Mouse (Mus musculus): ENCODE results near the gene Pcbd2. TPM values are rescaled to one million over a fixed set of nuclear protein-coding genes. Genes with fewer than 3 reads are reported as not detected.

Pcbd2 gene
- polyA plus RNA-seq, 1 experiment from 2014 or later, result 16.3 TPM

- no peak for ATAC-seq
- Histone ChIP-seq H3K4me2 (ENCODE audit: low read length) (no peak overlapping the region), H3K27me3 (replicated peaks; ENCODE audit: control insufficient read depth, insufficient read depth, low read length) (no peaks in the 10 kb centered on the region), H3K4me3 (replicated peaks; ENCODE audit: low read length) (no peak overlapping the region), H3K27ac (ENCODE audit: low read length) (no peak overlapping the region), H3K36me3 (ENCODE audit: control insufficient read depth, insufficient read depth) (no peaks in the 10 kb centered on the region), H3K9ac (replicated peaks; ENCODE audit: low read depth, low read length) (no peak overlapping the region), H3K4me1 (replicated peaks; ENCODE audit: control insufficient read depth, insufficient read depth, low read length) (no peaks in the 10 kb centered on the region), H3K9me3 (ENCODE audit: control insufficient read depth, low read length) (no peaks in the 10 kb centered on the region)
- 73% methylated on average over 5 of the region's 5 CpGs for WGBS
Measured at GRCm38 (mm10) chr13:55810947-55811346, 83.8 kb downstream of the Pcbd2 start.

GRCm38 (mm10) chr13:55813490-55814016 lies 86.4 kb downstream of the Pcbd2 start:
- WGBS, result 55% methylated on average over 5 of the region's 5 CpGs
- no peak overlapping the region for H3K9ac ChIP-seq (replicated peaks; ENCODE audit: low read depth, low read length)
- no peak overlapping the region for H3K4me2 ChIP-seq (ENCODE audit: low read length)
- ATAC-seq, result no peak
- no peak overlapping the region for H3K4me3 ChIP-seq (replicated peaks; ENCODE audit: low read length)
- no peaks in the 10 kb centered on the region for H3K36me3 ChIP-seq (ENCODE audit: control insufficient read depth, insufficient read depth)
- no peaks in the 10 kb centered on the region for H3K27me3 ChIP-seq (replicated peaks; ENCODE audit: control insufficient read depth, insufficient read depth, low read length)
- 0 out of 2 replicates have a peak, but pooled peaks cover 3% of the 10 kb centered on the region for H3K4me1 ChIP-seq (replicated peaks; ENCODE audit: control insufficient read depth, insufficient read depth, low read length)
- no peaks in the 10 kb centered on the region for H3K9me3 ChIP-seq (ENCODE audit: control insufficient read depth, low read length)
- H3K27ac ChIP-seq (ENCODE audit: low read length), result no peak overlapping the region

DNA sequence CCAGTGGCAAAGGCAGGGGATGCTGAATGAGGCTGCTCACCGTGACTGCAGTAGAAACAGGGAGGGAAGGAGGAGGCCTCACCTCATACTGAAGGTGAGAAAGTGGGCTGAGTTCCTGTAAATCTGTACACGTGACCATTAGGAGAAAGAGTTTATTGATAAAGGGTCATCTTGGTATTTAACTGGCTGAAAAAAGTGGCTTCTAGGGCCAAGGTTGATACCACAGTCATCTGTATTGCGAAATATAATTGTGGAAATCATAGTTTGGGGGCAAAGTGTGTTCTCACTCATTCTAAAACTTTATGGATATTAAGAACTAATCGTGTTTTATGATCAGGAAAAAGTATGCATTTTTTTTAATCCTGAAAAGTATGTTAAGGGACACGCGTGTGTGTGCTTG lies 87.7 kb downstream of the Pcbd2 start:
- H3K9ac ChIP-seq (replicated peaks; ENCODE audit: low read depth, low read length), result no peak overlapping the region
- no peak overlapping the region for H3K4me2 ChIP-seq (ENCODE audit: low read length)
- no peak overlapping the region for H3K4me3 ChIP-seq (replicated peaks; ENCODE audit: low read length)
- no peaks in the 10 kb centered on the region for H3K27me3 ChIP-seq (replicated peaks; ENCODE audit: control insufficient read depth, insufficient read depth, low read length)
- H3K36me3 ChIP-seq (ENCODE audit: control insufficient read depth, insufficient read depth), result no peaks in the 10 kb centered on the region
- WGBS, result 86% methylated on average over 6 of the region's 6 CpGs
- no peaks in the 10 kb centered on the region for H3K9me3 ChIP-seq (ENCODE audit: control insufficient read depth, low read length)
- no peak overlapping the region for H3K27ac ChIP-seq (ENCODE audit: low read length)
- H3K4me1 ChIP-seq (replicated peaks; ENCODE audit: control insufficient read depth, insufficient read depth, low read length), result 0 out of 2 replicates have a peak, but pooled peaks cover 3% of the 10 kb centered on the region
- ATAC-seq, result no peak

DNA sequence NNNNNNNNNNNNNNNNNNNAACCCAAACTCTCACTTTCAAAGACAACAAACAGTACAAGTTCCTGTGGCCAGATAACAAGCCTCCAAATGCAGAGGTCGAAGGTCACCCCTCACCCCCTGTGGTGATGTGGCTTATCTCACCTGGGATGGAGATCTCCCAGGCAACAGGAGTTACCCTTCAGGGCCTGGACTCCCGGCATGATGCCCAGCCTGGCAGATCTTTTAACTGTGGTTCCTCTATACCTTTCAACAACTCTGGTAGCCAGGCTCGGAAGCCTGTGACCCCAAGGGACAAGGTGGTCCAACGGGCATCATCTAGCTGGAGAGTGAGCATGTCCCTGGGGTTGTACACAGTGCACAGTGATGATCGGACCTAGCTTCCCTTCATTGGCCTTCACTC lies 95.3 kb downstream of the Pcbd2 start:
- peaks cover 44% of the 10 kb centered on the region for H3K27me3 ChIP-seq (replicated peaks; ENCODE audit: control insufficient read depth, insufficient read depth, low read length)
- no peak overlapping the region for H3K4me3 ChIP-seq (replicated peaks; ENCODE audit: low read length)
- no peak for ATAC-seq
- 55% methylated on average over 5 of the region's 5 CpGs for WGBS
- H3K4me2 ChIP-seq (ENCODE audit: low read length), result no peak overlapping the region
- no peaks in the 10 kb centered on the region for H3K9me3 ChIP-seq (ENCODE audit: control insufficient read depth, low read length)
- no peak overlapping the region for H3K9ac ChIP-seq (replicated peaks; ENCODE audit: low read depth, low read length)
- H3K36me3 ChIP-seq (ENCODE audit: control insufficient read depth, insufficient read depth), result no peaks in the 10 kb centered on the region
- H3K4me1 ChIP-seq (replicated peaks; ENCODE audit: control insufficient read depth, insufficient read depth, low read length), result peaks cover 9% of the 10 kb centered on the region; the same call in 1 of the 2 replicates
- H3K27ac ChIP-seq (ENCODE audit: low read length), result no peak overlapping the region

DNA sequence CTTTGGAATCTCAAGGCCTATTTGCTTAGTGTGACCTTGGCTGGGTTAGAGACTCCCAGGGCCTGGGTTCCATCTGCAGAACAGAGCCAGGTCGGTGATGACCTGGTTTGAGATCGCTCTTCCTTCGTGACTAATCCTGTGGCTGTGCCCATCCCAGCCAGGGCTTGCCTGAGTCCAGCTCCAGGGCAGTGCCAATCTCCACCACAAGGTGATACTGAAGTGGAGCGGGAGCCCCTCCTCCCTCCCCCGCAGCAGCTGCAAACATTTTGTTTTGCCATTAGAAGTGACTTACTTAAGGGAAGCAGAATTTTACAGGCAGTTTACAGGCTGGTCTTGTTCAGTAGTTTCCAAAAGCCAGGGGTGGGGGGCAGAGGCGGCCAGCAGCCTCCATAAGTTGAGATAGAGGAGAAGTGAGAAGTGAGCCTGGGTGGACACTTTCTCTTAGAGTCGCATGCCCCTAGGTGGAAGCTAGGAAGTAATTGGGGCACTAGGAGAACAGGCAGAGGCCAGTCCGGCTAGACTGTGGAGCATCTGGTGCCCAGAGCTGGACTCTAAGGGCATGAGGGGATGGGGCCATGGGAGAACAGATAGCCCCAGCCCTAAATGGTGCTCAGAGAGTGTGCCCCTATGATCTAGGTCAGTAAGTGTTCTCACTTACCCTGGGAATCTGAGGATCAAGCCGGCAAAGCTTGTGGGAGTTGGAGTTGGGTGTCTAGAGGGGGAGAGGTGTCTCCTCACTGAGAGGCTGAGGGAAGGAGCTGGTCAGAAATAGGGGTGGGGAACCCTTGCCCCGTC lies 97.2 kb downstream of the Pcbd2 start:
- Histone ChIP-seq H3K4me1 (replicated peaks; ENCODE audit: control insufficient read depth, insufficient read depth, low read length) (peaks cover 6% of the 10 kb centered on the region; the same call in 1 of the 2 replicates), H3K4me3 (replicated peaks; ENCODE audit: low read length) (no peak overlapping the region), H3K36me3 (ENCODE audit: control insufficient read depth, insufficient read depth) (no peaks in the 10 kb centered on the region), H3K27ac (ENCODE audit: low read length) (no peak overlapping the region), H3K4me2 (ENCODE audit: low read length) (no peak overlapping the region), H3K9ac (replicated peaks; ENCODE audit: low read depth, low read length) (no peak overlapping the region), H3K9me3 (ENCODE audit: control insufficient read depth, low read length) (no peaks in the 10 kb centered on the region), H3K27me3 (replicated peaks; ENCODE audit: control insufficient read depth, insufficient read depth, low read length) (peaks cover 58% of the 10 kb centered on the region)
- no peak for ATAC-seq
- 6% methylated on average over 10 of the region's 10 CpGs for WGBS

DNA sequence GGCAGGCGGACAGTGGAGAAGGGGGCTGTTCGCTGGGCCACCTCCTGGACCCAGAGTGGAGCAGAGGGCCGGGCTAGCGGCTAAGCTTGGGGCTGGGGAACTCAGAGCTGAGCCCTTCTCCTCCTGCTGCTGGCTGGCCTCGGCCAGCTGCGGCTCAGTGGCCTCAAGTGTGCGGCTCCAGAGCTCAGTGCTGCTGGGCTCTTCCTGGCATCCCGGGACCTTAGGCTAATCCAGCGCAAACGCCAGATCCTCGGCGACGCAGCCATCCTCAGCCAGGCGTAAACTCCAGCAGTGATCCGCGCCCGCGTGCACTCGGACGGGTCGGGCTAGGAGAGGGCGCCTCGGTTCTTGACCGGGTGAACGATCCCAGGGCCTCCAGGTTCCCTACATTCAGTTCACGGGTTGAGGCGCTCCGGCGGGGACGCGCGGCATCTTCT lies 98.1 kb downstream of the Pcbd2 start:
- Histone ChIP-seq H3K36me3 (ENCODE audit: control insufficient read depth, insufficient read depth) (no peaks in the 10 kb centered on the region), H3K9me3 (ENCODE audit: control insufficient read depth, low read length) (no peaks in the 10 kb centered on the region), H3K27me3 (replicated peaks; ENCODE audit: control insufficient read depth, insufficient read depth, low read length) (peaks cover 62% of the 10 kb centered on the region), H3K4me3 (replicated peaks; ENCODE audit: low read length) (no peak overlapping the region), H3K27ac (ENCODE audit: low read length) (no peak overlapping the region), H3K4me1 (replicated peaks; ENCODE audit: control insufficient read depth, insufficient read depth, low read length) (peaks cover 6% of the 10 kb centered on the region), H3K4me2 (ENCODE audit: low read length) (no peak overlapping the region), H3K9ac (replicated peaks; ENCODE audit: low read depth, low read length) (no peak overlapping the region)
- no peak for ATAC-seq
- under 1% methylated on average over 32 of the region's 32 CpGs for WGBS

- H3K27me3 ChIP-seq (replicated peaks; ENCODE audit: control insufficient read depth, insufficient read depth, low read length), result peaks cover 67% of the 10 kb centered on the region
- no peak overlapping the region for H3K4me3 ChIP-seq (replicated peaks; ENCODE audit: low read length)
- H3K4me1 ChIP-seq (replicated peaks; ENCODE audit: control insufficient read depth, insufficient read depth, low read length), result peaks cover 15% of the 10 kb centered on the region
- WGBS, result under 1% methylated on average over 56 of the region's 56 CpGs
- H3K36me3 ChIP-seq (ENCODE audit: control insufficient read depth, insufficient read depth), result no peaks in the 10 kb centered on the region
- no peak overlapping the region for H3K9ac ChIP-seq (replicated peaks; ENCODE audit: low read depth, low read length)
- H3K4me2 ChIP-seq (ENCODE audit: low read length), result no peak overlapping the region
- H3K9me3 ChIP-seq (ENCODE audit: control insufficient read depth, low read length), result no peaks in the 10 kb centered on the region
- ATAC-seq, result 0 out of 2 replicates have a peak, but pooled peaks have one; percentile 42
- H3K27ac ChIP-seq (ENCODE audit: low read length), result no peak overlapping the region
Measured at GRCm38 (mm10) chr13:55826008-55826671, 99.0 kb downstream of the Pcbd2 start.

Other genes with a start within 250 kb of the Pcbd2 start
- gene Dbn1, start 239.3 kb upstream of the Pcbd2 start, polyA plus RNA-seq (2015; fragmentation: Nextera tagmentation; extraction: Ambion mirVana), result 792 and 816 TPM in 2 replicates
- 132 and 147 TPM in 2 replicates for gene Pdlim7, start 213.7 kb upstream of the Pcbd2 start, polyA plus RNA-seq (2015; fragmentation: Nextera tagmentation; extraction: Ambion mirVana)
- 3.1 and 4.6 TPM in 2 replicates for gene Dok3, start 198.1 kb upstream of the Pcbd2 start, polyA plus RNA-seq (2015; fragmentation: Nextera tagmentation; extraction: Ambion mirVana)
- gene Ddx41, start 190.7 kb upstream of the Pcbd2 start, polyA plus RNA-seq (2015; fragmentation: Nextera tagmentation; extraction: Ambion mirVana), result 67.3 and 70.6 TPM in 2 replicates
- 57.8 and 62.2 TPM in 2 replicates for gene Fam193b, start 156.2 kb upstream of the Pcbd2 start, polyA plus RNA-seq (2015; fragmentation: Nextera tagmentation; extraction: Ambion mirVana)
- 96.9 and 133 TPM in 2 replicates for gene Tmed9, start 153.6 kb upstream of the Pcbd2 start, polyA plus RNA-seq (2015; fragmentation: Nextera tagmentation; extraction: Ambion mirVana)
- 29.9 and 41.4 TPM in 2 replicates for gene B4galt7, start 127.5 kb upstream of the Pcbd2 start, polyA plus RNA-seq (2015; fragmentation: Nextera tagmentation; extraction: Ambion mirVana)
- 96.9 and 104 TPM in 2 replicates for gene Caml, start 104.4 kb upstream of the Pcbd2 start, polyA plus RNA-seq (2015; fragmentation: Nextera tagmentation; extraction: Ambion mirVana)
- 34.2 and 36.4 TPM in 2 replicates for gene Ddx46, start 92.3 kb upstream of the Pcbd2 start, polyA plus RNA-seq (2015; fragmentation: Nextera tagmentation; extraction: Ambion mirVana)
- gene B230219D22Rik, start 34.2 kb upstream of the Pcbd2 start, polyA plus RNA-seq (2015; fragmentation: Nextera tagmentation; extraction: Ambion mirVana), result 74.6 and 74.9 TPM in 2 replicates
- 121 and 125 TPM in 2 replicates for gene Txndc15, start 12.7 kb upstream of the Pcbd2 start, polyA plus RNA-seq (2015; fragmentation: Nextera tagmentation; extraction: Ambion mirVana)
- gene Catsper3, start 57.2 kb downstream of the Pcbd2 start, polyA plus RNA-seq (2015; fragmentation: Nextera tagmentation; extraction: Ambion mirVana), result not detected in 2 replicates
- 0.35 TPM in 1 of 2 replicates, not detected in the other for gene Pitx1, start 108.8 kb downstream of the Pcbd2 start, polyA plus RNA-seq (2015; fragmentation: Nextera tagmentation; extraction: Ambion mirVana)

Measured in forebrain, embryonic 16.5 days (tissue).